Mouse (Mus musculus) CH12.LX (cell line): ENCODE measurements around the gene Fndc10. TPM values are rescaled to one million over a fixed set of nuclear protein-coding genes. Genes with fewer than 3 reads are reported as not detected.
A peak's percentile ranks its signal among the peaks of the same experiment; 100 is the strongest.

Source experiments
- DNase-seq: peaks from one replicate; pipeline ENCODE4 v3.0.0-alpha.2; 2013; ENCODE audit errors: extremely low read depth
- H3K27ac ChIP-seq: 2 replicates; pipeline ENCODE4 v1.5.1; 2012; ENCODE audit warnings: low read depth, mild to moderate bottlenecking, control low read depth, moderate library complexity; ENCODE audit not compliant: insufficient read depth
- H3K27me3 ChIP-seq: replicated peaks from 2 replicates; pipeline ENCODE3; 2012; ENCODE audit warnings: inconsistent platforms
- H3K36me3 ChIP-seq, 2 experiments: replicated peaks in 1 of 2; 2 replicates each; pipeline versions ENCODE3 to v1.6.1; 2012; ENCODE audit warnings: inconsistent platforms in 1 of 2, low read length in 1 of 2, mild to moderate bottlenecking in 1 of 2, mixed read lengths in 1 of 2, moderate library complexity in 1 of 2; ENCODE audit not compliant: control insufficient read depth in 1 of 2, insufficient read depth in 1 of 2
- H3K4me1 ChIP-seq, 2 experiments: 2 replicates each; pipeline ENCODE4 v1.6.1; 2012; ENCODE audit warnings: inconsistent platforms in 1 of 2, moderate library complexity in 1 of 2; ENCODE audit not compliant: insufficient read depth in 2 of 2, control insufficient read depth in 1 of 2
- H3K4me2 ChIP-seq: 2 replicates; pipeline ENCODE4 v1.6.1; 2012; ENCODE audit warnings: low read depth, mild to moderate bottlenecking, control low read depth; ENCODE audit not compliant: poor library complexity, insufficient read depth, severe bottlenecking
- H3K4me3 ChIP-seq, 3 experiments: fragments of 150-350 bp in 1 of 3; sonication (generic) in 1 of 3; replicated peaks in 1 of 3; 2 replicates each; pipeline versions ENCODE3 to v1.5.1; 2011 to 2012; ENCODE audit warnings: low read depth in 2 of 3, low read length in 2 of 3, mild to moderate bottlenecking in 2 of 3, moderate library complexity in 2 of 3, control low read depth in 1 of 3, improper control_type of control experiment in 1 of 3, inconsistent platforms in 1 of 3, mixed read lengths in 1 of 3; ENCODE audit not compliant: poor library complexity in 1 of 3
- H3K79me2 ChIP-seq: replicated peaks from 2 replicates; pipeline ENCODE4 v1.6.1; 2012; ENCODE audit warnings: mild to moderate bottlenecking, moderate library complexity; ENCODE audit not compliant: control insufficient read depth, poor library complexity, insufficient read depth, severe bottlenecking; ENCODE audit errors: extremely low read depth
- H3K9ac ChIP-seq: 2 replicates; pipeline ENCODE4 v1.6.1; 2012; ENCODE audit warnings: low read depth, mild to moderate bottlenecking, control low read depth, moderate library complexity; ENCODE audit not compliant: insufficient read depth
- H3K9me3 ChIP-seq: replicated peaks from 2 replicates; pipeline ENCODE3; 2012; ENCODE audit warnings: low read length, inconsistent platforms, mixed read lengths
- BHLHE40 ChIP-seq: IDR thresholded peaks from 2 replicates; pipeline ENCODE4 v1.6.1; 2011; ENCODE audit warnings: mild to moderate bottlenecking, low read depth, low read length, improper control_type of control experiment
- CHD2 ChIP-seq: IDR thresholded peaks from 2 replicates; pipeline ENCODE4 v1.6.1; 2011; ENCODE audit warnings: low read length, improper control_type of control experiment
- CTCF ChIP-seq, 2 experiments: IDR thresholded peaks in 1 of 2; conservative IDR thresholded peaks in 1 of 2; 2 replicates each; pipeline ENCODE4 v1.5.1; 2011 to 2012; ENCODE audit warnings: low read depth in 2 of 2, low read length in 2 of 2, improper control_type of control experiment in 1 of 2, inconsistent platforms in 1 of 2, mild to moderate bottlenecking in 1 of 2, moderate library complexity in 1 of 2
- ETS1 ChIP-seq: conservative IDR thresholded peaks from 2 replicates; pipeline ENCODE4 v1.6.1; 2012; ENCODE audit warnings: low read depth, mild to moderate bottlenecking, inconsistent platforms, low read length, improper control_type of control experiment, moderate library complexity
- GABPA ChIP-seq: IDR thresholded peaks from 2 replicates; pipeline ENCODE4 v1.6.1; 2012; ENCODE audit warnings: low read depth, low read length, improper control_type of control experiment, inconsistent platforms; ENCODE audit not compliant: insufficient replicate concordance
- HCFC1 ChIP-seq: IDR thresholded peaks from 2 replicates; pipeline ENCODE4 v1.6.1; 2012; ENCODE audit warnings: low read depth, mild to moderate bottlenecking, inconsistent platforms, low read length, improper control_type of control experiment
- IRF4 ChIP-seq: IDR thresholded peaks from 2 replicates; pipeline ENCODE4 v1.6.1; 2014; ENCODE audit warnings: low read depth, mild to moderate bottlenecking, inconsistent platforms, low read length, improper control_type of control experiment
- JUN ChIP-seq: IDR thresholded peaks from 2 replicates; pipeline ENCODE4 v1.6.1; 2011; ENCODE audit warnings: low read depth, mild to moderate bottlenecking, low read length, improper control_type of control experiment, moderate library complexity; ENCODE audit not compliant: insufficient read depth
- JUND ChIP-seq: conservative IDR thresholded peaks from 2 replicates; pipeline ENCODE4 v1.6.1; 2011; ENCODE audit warnings: low read depth, low read length, improper control_type of control experiment
- MAFK ChIP-seq: IDR thresholded peaks from 2 replicates; pipeline ENCODE4 v1.6.1; 2011; ENCODE audit warnings: low read length, improper control_type of control experiment; ENCODE audit not compliant: insufficient replicate concordance
- MAZ ChIP-seq: IDR thresholded peaks from 2 replicates; pipeline ENCODE4 v1.6.1; 2012; ENCODE audit warnings: low read depth, mild to moderate bottlenecking, inconsistent platforms, low read length, improper control_type of control experiment, moderate library complexity
- MXI1 ChIP-seq: IDR thresholded peaks from 2 replicates; pipeline ENCODE4 v1.6.1; 2011; ENCODE audit warnings: mild to moderate bottlenecking, low read depth, low read length, improper control_type of control experiment
- MYC ChIP-seq: IDR thresholded peaks from 2 replicates; pipeline ENCODE4 v1.6.1; 2011; ENCODE audit warnings: low read depth, mild to moderate bottlenecking, improper control_type of control experiment, low read length
- NRF1 ChIP-seq: IDR thresholded peaks from 2 replicates; pipeline ENCODE4 v1.6.1; 2014; ENCODE audit warnings: low read depth, mild to moderate bottlenecking, inconsistent platforms, low read length, improper control_type of control experiment, moderate library complexity
- PAX5 ChIP-seq: IDR thresholded peaks from 2 replicates; pipeline ENCODE4 v1.6.1; 2012; ENCODE audit warnings: low read length, inconsistent platforms, mixed read lengths
- TBP ChIP-seq: conservative IDR thresholded peaks from 2 replicates; pipeline ENCODE4 v1.6.1; 2011; ENCODE audit warnings: low read depth, low read length, improper control_type of control experiment
- TCF12 ChIP-seq: IDR thresholded peaks from 2 replicates; pipeline ENCODE4 v1.6.1; 2014; ENCODE audit warnings: low read depth, mild to moderate bottlenecking, inconsistent platforms, low read length, improper control_type of control experiment
- UBTF ChIP-seq: IDR thresholded peaks from 2 replicates; pipeline ENCODE4 v1.6.1; 2012; ENCODE audit warnings: low read depth, mild to moderate bottlenecking, inconsistent platforms, low read length, improper control_type of control experiment, moderate library complexity
- USF1 ChIP-seq: IDR thresholded peaks from 2 replicates; pipeline ENCODE4 v1.6.1; 2014; ENCODE audit warnings: low read depth, mild to moderate bottlenecking, inconsistent platforms, low read length, improper control_type of control experiment
- dilution Hi-C: fragments of 300-500 bp; cut with MboI; formaldehyde crosslinking; loops from 2 replicates; pipeline ENCODE4 v1.14.3; 2020; ENCODE audit warnings: low sequenced_read_pairs; ENCODE audit not compliant: extremely low pct_unique_long_range_greater_than_20kb, extremely low pct_ligation_motif_present
- in situ Hi-C: fragments of 300-500 bp; cut with MboI; formaldehyde crosslinking; loops from 3 replicates; pipeline ENCODE4 v1.14.3; 2019; ENCODE audit warnings: low sequenced_read_pairs, low pct_ligation_motif_present, low pct_unique_long_range_greater_than_20kb, mixed read lengths
- polyA plus RNA-seq: library from polyadenylated mRNA; unstranded; fragments of >175 nt; gene quantifications from 2 replicates; pipeline ENCODE4 v1.2.1, GENCODE M21; 2012; ENCODE audit warnings: low read depth; ENCODE audit not compliant: insufficient read length
- total RNA-seq, 2 experiments: library from RNA; depleted of rRNA; stranded (reverse); fragments of 300-350 nt in 1 of 2; fragments of >200 nt in 1 of 2; gene quantifications; 2 replicates each; pipeline ENCODE4 v1.2.3; 2012 to 2014

Gene Fndc10
- total and polyA plus RNA-seq, 3 experiments, result 1.3 to 3.2 (median 1.7) TPM

DNA sequence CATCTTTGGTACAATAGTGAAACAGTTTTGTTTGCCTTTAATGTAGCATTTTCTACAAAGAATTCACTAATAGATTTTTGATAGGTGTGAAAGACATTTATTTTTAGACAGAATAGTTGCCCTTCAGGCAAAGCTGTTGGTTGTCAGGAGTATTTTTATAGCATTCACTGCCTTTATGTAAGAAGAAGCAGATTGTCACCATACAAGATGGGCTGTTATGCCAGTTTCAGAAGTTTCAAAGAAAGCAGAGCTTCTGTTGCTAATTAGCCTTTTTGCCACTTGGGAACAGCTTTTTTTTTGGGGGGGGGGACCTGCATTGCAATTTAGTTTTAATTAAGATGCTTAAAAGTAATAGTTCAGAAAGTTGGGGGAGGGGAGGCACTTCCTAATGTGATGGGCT lies 14.8 kb downstream of the Fndc10 start:
- Histone ChIP-seq H3K27me3 (no peaks in the 10 kb centered on the region), H3K4me1 (peaks cover 10 to 50% of the 10 kb centered on the region in 2 experiments; a peak in 3 of 4 replicates), H3K9me3 (no peaks in the 10 kb centered on the region), H3K9ac (no peak overlapping the region), H3K4me3 (no peak overlapping the region), H3K36me3 (peaks cover 3 to 48% of the 10 kb centered on the region in 2 experiments), H3K4me2 (no peak overlapping the region), H3K27ac (no peak overlapping the region), H3K79me2 (peaks cover 79% of the 10 kb centered on the region)
- dilution Hi-C loops (no loop called here), in situ Hi-C loops (no loop called here)
- no peak for DNase-seq
- TF ChIP-seq CTCF (conservative IDR thresholded peaks at IDR 0.05 in 1 of 2, IDR thresholded peaks at IDR 0.05 in 1 of 2; ENCODE audit: low read depth in 2 of 2, low read length in 2 of 2), result no peak
- TF ChIP-seq UBTF, result no peak
- no peak for TF ChIP-seq MAZ
- no peak for TF ChIP-seq HCFC1
- TF ChIP-seq JUN, result no peak
- TF ChIP-seq CHD2, result no peak
- TF ChIP-seq MXI1, result no peak
- TF ChIP-seq ETS1, result no peak
- no peak for TF ChIP-seq MYC
- no peak for TF ChIP-seq BHLHE40
- TF ChIP-seq TBP, result no peak
- TF ChIP-seq USF1, result no peak
- TF ChIP-seq GABPA, result no peak
- TF ChIP-seq PAX5, result no peak
- TF ChIP-seq NRF1, result no peak
- TF ChIP-seq JUND, result no peak
- TF ChIP-seq TCF12, result no peak

GRCm38 (mm10) chr4:155710521-155711252 lies 16.5 kb downstream of the Fndc10 start:
- H3K79me2 ChIP-seq, result peaks cover 83% of the 10 kb centered on the region
- H3K9me3 ChIP-seq, result peaks cover 2% of the 10 kb centered on the region
- H3K4me2 ChIP-seq, result peak overlapping the region; percentile 19; the same call in 1 of the 2 replicates
- no peak overlapping the region; the same call in 1 of the 2 replicates for H3K9ac ChIP-seq
- no peak overlapping the region for H3K27ac ChIP-seq
- DNase-seq, result no peak
- H3K4me1 ChIP-seq, result peaks cover 10 to 50% of the 10 kb centered on the region in 2 experiments; a peak in 3 of 4 replicates
- dilution Hi-C loops, result no loop called here
- no peaks in the 10 kb centered on the region for H3K27me3 ChIP-seq
- peak; percentile 65; the same call in 1 of the 2 replicates for TF ChIP-seq MAFK
- TF ChIP-seq IRF4, result no peak
- in situ Hi-C loops, result no loop called here
- H3K4me3 ChIP-seq, result no peak overlapping the region
- H3K36me3 ChIP-seq, result peaks cover 14 to 64% of the 10 kb centered on the region in 2 experiments
